Mouse (Mus musculus) c-Kit-positive CD71-negative TER-119-negative erythroid progenitor cells, embryonic 14.5 days (primary cell): ENCODE data around the gene Ddit4.

Source experiments
- DNase-seq: peaks from one replicate; pipeline ENCODE4 v3.0.0-alpha.2; 2013; ENCODE audit warnings: low read depth

Gene Ddit4

DNA sequence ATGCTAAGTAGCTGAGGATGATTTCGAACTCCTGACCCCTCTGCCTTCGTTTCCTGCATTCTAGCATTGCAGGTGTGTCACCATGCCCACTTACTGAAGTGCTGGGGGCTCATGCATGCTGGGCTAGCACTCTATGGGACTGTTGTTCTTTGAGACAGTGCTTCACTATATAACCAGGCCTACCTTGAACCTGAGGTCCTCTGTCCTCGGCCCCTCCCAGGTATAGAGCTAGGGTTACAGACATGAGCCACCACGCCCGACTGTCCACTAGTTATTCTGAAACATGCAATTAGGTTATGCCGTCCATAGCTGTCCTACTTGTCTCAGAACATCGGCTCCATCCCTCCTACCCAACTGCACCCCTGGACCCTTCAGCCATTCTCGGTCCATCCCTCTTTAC lies 20.2 kb upstream of the Ddit4 start:
- DNase-seq = no peak

DNA sequence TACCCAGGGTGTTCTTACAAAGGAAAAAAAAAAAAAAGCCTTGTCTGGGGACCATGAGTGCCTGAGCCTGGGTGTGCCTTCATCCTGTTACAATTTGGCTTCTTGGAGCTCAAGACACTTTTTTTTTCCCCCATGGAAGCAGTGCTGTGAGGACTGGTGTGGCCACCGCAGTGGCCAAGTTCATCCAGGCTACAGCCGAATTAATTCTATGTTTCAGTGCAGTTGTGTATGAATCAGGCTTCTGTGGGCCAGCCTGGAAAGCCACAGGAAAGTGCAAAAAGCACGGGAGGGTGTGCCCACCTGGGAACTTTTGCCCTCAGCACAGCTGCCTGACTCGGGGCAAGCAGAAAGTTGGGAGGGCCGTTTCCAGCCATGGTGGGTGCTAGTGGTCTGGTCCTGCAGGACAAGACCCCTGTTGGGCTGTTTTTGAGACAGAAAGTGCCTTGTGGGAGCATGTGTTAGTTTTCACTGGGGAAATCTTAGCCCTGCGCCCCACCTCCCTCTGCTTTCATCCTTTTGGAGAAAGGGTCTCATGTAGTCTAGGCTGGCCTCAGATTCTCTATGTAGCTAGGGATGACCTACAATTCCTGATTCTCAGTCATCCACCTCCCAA lies 18.9 kb upstream of the Ddit4 start:
- DNase-seq = no peak

DNA sequence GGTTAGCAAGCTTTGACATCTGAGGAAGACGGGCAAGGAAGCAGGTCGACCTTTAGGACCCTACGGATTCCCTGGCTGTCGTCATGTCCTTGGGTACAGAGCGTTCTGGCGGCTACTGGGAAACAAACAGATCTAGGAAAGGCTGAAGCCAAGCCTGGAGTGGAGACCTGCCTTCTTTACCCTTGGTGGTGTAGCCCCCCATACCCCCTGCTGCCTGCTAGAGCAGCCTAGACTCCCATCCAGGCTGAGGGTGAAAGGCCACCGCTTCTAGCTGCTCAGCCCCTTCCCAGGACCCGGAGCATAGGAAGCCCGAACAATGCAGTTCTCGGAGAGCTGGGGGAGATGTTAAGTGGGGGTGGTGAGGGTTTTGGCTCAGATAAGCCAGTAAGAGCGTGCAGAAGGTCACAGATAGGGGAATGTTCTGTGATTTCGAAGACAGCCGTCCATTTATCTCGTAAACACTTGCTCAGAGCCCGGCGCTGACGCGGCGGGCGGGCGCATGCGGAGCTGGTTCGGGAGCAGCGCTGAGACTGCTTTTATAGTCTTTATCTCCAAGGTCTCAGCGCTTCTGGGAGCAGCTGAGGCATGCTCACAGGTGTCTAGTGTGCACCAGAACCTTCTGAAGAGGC lies 18.3 kb upstream of the Ddit4 start:
- no peak for DNase-seq

DNA sequence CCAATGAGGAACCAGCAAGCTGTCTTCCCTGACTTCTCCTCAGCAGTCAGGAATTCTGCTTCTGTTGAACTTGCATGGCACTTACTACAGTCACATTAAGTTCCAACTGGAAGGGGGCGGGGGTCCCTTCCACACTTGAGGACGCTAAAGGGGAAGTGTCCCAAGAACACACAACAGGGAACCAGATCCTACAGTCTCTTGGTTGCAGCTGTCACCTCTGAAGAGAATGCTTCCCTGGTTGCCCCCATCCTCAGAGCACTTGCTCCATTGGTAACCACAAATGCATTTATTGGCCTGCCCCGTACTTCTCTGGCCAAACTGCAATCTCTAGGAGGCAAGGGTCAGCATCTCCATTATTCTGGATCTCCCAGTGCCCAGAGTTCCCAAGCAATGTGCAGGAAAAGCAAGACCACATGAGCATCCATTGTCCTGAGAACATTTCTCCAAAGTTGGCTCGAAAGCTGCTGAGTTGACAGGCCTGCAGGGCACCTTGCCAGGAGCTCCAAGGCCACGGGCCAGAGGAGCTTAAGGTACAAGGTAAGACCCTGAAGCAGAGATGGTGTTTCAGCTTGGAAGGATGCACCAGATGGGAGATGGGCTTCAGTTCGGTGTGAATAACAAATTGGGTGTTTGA lies 15.8 kb upstream of the Ddit4 start:
- no peak for DNase-seq

DNA sequence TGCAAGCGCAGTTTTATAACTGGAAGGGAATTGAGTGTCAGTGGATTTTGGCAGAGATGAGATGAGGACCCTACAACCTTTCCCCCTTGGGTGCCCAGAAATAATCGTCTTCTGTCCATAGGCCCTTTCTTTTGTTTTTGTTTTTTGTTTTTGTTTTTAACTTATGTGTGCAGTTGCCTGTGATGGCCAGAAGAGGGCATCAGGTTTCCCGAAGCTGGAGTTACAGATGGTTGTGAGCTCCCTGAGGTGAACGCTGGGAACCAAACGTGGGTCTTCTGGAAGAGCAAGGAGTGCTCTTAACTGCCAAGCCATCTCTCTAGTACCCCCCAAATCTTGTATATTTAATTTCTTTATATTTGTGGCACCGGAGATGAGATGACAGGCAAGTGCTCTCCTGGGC lies 15.1 kb upstream of the Ddit4 start:
- no peak for DNase-seq

DNA sequence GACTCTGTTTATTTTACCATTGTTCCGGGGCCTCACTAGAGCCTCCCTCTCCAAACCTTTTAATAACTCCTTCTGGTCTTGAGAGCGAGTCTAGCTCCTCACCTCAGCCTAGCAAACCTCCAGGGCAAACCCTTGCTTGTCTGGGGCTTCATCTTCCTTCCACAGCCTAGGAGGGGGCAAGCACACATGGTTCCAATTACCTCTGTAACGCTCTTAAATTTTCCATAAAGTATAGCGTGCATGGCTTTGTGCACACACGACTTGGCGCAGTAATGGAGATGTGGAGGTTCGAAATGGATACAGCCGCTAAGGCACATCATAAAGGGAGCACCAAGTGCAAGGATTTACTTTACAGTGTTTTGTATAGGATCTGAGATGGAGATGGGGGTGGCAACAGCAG lies 14.2 kb upstream of the Ddit4 start:
- no peak for DNase-seq

DNA sequence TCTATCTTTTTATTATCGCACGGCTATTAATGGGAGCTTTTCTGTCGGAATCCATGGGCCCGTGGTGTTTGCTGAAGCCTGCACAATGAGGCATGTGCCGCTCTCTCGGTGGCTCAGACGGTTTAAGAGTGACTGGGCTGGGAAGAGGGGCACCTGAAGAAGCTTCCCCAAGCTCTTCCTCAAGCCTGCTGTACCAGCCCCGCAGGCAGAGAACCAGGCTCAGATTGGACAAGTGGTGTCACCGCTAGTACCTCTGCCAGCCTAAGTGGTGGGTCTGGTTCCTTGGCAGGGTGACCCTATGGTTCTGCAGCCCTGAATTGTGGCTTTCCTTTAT lies 13.7 kb upstream of the Ddit4 start:
- DNase-seq = no peak

DNA sequence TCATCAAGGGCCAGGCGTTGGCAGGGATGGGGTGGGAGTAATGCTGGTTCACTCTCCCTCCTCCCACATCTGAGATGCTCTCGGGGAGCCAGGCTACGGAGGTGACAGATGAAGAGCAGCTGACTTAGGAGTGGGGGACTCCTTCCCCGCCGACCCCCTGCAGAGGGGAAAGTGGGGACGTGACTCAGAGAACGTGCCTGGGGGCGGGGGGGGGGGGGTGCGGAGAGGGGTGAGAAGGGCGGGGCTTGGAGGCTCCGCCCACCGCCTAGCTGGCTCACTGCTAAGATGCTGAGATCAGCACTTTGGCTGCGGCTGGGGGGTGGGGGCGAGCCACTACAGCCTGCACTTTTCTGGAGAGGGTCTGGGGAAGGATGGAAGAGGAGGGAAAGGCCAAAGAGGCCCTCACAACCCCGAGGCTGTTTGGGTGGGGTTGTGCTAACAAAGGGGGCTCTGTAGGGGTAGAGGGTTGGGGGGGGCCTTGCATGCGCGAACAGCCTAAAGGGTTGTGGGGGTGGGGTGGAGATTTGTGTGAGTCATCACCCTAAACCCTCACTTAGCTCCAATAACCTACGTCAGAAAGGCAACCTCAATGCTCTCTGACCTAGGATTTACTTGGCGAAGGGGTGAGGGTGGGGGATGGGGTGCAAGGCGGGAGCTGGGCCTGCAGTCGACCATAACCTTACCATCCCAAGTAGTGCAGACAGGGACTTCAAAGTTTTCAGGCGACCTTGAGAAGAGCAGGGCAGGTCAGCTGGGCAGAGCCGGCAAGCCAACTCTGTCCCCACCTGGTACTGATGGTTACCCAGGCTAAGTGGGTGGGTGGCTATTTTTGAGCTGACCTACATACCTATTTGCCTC lies 13.1 kb upstream of the Ddit4 start:
- DNase-seq = no peak

DNA sequence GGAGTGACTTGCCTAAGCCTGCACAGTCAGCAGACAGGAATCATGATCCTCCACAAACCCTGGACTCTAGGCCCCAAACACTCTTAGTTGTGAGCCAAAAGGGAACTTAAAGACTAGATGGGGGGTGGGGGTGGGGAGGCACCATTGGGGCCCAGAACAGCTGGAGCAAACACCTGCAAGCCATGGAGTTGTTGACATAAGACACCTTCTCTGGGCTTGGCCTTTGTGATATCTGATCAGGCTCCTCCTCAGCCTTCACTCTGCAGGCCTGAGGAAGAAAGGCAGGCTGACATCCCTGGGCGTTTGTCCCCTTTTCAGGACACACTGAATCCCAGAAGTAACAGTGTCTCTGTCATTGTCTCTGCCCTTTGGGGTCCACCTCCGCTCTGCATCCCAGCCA lies 12.0 kb upstream of the Ddit4 start:
- DNase-seq = no peak

DNA sequence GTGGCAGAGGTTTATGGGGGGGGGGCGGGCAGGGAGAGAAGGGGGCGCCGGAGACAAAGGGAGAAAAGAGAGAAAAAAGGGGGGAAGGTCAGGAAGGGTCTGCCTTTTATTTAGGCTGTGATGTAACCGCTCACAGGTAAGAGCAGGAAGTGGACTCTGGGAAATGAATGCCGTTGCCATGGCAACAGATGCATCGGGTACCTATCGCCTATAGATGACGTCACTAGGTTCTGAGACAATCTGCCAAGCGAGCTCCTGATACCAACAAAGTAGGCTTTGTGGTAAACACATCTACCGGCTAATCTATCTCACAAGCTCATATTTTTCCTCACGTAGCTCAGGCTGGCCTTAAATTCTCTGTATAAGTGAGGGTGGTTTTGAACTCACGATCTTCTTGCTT lies 7.9 kb upstream of the Ddit4 start:
- DNase-seq = no peak

DNA sequence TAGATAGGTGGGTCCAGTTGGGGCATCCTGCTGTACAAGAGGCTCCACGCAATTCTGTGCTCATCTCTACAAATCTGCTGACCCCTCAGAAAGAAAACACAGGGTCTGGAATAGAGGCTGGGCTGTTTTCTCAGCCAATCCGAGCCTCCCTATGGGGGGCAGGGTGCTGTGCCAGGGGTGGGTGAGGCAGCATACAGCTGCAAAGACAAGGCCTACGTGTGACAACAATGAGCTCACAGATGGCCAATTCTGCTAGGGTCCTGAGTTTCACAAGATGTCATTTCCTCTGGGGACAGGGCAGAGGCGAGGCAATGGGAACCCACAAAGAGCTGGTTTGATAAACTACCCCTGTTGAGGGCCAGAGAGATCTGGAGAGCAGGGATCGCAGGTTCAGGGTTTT lies 6.8 kb upstream of the Ddit4 start:
- DNase-seq = no peak

DNA sequence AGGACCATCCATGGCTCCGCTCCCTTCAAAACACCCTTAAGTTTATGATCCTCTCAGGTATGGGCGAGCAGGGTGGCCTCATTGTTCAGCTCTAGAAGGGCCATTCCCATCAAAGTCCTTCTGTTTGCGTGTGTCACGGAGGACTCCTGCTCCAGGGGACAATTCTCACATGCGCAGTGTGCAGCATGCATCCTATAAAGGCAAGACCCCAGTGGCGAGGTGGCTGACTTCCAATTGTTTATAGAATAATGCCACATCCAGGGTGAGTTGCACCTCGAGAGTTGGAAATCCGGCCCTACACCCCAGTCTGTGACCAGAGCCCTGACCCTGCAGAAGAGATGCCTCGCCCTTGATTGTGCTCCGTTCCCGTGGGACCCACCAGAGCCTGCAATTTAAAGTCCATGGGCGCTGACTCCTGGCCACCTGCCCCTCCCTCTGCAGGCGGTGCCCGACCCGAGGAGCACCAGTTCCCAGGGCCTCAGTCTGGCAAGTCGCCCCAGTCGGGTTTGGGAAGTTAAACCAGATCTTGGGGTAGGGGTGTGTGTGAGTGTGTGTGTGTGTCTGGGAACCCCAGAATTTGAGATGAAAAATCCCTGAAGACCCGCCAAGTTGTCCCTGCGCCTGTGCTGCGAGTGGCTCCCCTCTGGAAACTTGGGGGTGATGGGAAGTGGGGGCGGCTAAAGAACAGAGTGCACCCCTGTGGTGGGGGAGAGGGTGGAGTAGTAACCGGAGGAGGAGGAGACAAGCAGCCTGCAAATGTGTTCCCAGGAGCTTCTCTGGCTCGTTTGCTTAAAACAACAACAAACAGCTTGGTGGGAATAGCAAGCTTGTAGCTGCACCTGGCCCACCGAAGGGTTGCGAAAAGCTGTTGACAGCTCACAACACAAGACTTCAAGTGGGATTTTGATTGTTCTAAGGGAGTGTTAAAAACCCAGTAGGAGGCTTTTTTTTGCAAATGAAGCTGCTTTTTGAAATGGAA lies 5.8 kb upstream of the Ddit4 start:
- no peak for DNase-seq

DNA sequence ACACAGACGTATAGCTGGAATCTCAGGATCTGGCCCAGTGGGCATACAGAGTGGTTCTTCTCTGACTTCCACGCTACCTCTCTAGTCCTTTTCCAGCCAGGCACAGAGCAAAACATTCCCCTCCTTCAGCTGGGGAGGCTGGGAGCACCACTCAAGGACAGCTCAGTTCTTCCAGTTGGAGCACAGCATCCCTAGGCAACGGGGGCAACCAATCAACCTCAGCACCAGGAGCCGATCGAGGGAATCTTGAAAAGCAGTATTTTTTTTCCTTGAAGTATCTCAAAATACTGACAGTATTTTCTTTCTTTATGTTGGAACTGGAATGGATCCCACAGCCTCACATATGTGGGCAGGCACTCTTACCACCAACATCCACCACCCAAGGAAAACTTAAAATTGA lies 5.0 kb upstream of the Ddit4 start:
- DNase-seq = no peak

DNA sequence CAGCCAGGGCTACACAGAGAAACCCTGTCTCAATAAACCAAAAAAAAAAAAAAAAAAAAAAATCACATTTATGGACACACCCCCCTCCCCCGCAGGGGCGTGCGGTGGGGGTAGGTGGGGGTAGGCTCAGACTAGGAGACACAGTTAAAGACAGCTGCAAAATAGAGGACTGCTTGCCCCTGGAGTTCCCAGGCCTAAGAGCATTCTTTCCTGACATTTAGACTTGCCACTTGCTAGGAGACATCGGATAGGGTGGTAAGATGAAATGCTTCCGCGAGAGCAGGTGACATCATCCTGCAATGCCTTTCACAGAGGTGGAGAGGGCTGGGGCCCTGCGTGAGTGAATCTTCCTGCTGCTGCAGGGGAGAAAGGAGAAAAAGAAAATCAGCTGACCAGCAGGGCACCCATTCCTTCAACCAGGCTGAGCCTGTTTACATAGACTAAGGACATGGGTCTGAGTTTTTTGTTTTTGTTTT lies 2.0 kb upstream of the Ddit4 start:
- DNase-seq = no peak

DNA sequence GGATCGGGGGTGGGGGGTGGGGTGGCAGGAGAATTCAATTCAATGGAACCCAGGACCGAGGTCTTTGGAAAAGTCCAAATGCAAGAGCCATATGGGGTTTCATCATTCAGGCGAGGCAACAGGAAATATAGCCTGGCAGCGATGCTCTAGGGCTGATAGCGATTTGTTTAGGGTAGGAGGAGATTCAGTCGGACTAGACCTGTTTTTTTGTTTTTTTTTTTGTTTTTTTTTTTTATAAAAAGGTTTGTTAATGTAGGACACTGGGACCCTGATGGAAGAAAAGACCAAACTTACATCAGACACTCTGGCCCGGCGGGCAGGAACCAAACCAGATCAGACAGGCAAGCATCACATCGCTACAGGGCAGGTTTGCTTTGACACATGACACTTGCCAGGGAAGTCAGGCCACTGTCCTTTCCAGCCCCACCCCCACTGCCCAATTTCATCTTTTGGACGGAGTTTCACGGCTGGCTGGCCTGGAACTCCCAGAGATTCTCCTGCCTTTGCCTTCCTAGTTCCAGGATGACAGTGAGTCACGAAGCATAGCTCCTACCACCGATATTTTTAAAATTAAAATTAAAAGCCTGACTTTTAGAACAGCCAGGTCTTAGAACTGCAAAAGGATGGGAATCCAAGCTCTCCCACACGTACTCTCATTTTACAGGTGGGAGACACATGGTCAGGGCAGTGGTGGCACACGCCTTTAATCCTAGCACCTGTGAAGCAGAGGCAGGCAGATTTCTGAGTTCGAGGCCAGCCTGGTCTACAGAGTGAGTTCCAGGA lies 1.3 kb upstream of the Ddit4 start:
- DNase-seq = no peak

DNA sequence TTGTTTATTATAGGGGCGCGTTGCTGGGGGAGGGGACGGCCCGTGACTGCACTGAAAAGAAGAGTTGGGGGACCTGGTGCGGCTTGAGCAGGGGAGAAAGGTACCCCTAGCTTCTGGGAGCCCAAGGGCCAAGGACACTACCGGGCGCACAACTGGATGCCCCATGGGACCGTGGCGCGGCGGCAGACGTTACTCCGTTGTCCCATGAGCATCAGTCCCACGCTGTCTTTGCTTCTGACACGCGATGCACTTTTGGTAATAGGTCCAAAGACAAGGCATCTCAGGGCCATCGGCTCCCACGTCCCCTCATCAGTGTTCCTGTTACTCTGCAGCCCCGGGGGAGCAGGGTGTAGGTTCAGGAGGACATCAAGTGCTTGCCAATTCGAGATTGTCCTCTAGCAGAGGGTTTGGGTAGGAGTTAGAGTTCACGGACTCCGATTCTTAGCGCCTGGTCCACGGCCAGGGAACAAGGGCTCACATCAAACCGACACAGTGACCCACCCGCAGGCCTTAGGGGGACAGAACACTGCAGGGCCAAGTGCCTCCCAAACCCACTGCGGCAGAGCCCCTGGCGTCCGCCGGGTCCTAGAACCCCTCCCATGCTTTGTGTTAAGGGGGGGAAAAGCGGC lies 632 bp upstream of the Ddit4 start:
- DNase-seq = no peak

DNA sequence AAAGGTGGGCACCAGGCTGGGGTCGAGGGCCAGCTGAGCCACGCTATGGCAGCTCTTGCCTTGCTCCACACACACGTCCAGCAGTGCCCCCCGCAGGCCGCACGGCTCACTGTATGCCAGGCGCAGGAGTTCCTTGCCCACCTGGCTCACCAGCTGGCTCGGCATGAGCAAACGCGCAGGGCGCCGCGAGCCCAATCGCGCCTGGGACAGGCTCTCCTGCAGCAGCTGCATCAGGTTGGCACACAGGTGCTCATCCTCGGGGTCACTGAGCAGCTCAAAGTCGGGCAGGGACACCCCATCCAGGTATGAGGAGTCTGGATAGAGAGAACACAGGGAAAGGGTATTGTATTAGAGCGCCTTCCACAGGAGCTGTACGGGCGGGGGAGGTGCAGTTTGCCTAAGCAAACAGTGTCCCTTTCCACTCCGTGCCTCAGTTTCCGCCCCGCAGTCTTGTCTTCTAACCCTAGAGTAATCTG lies 880 bp downstream of the Ddit4 start:
- DNase-seq = no peak

DNA sequence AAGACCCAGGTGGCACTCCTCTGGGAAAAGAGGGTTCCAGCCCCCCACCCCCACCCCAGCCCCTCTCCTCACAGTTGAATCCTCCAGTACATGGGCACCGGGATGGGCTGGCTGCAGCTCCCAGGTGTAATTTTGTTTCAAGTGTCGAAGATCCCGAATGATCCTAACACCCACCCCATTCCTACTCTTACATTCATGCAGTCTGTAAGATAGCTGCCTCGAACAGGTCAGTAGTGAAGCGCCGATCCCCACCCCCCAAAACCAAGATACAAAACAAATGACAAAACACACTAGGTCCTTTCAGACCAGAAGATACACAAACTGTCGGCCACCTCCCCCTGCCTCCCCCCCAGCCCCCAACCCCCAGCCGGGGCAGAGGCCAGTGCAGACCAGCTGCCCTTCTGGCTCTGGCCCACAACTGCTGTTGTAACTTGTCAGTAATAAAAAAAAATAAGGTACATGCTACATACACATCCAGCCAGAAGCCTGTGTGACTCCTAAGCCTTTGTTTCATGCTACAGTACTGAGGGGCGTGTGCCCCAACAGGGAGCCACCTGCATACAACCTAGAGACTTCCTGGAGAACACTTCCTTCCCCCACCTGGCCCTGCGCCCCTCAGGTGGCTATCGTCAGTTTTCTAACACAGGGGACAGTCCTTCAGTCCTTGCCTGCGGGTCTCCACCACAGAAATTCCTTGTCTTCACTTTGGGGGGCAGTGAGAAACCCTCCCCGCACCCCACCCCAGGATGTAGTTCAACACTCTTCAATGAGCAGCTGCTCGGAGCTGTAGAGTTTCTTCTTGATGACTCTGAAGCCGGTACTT lies 1.6 kb downstream of the Ddit4 start:
- DNase-seq = no peak

DNA sequence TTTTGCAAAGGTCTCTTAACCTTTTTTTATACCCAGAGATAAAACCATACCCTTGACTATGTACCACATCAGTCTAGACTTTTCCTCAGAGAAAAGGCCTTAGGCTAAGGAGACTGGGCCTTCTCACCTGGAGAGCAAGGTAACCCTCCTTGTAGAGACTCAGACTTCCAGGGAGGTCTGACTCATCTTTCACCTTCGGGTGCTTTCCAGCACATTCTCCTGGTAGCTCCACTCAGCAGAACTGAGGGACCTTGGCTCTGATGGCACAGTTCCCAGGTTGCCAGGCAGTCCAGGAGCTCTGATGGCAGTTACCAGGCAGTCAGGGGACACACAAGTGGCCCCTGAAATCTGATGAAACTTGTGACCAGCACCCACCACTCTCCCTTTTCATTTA lies 2.4 kb downstream of the Ddit4 start:
- DNase-seq = no peak
